Mouse (Mus musculus) midbrain, embryonic 11.5 days (tissue): ENCODE results near the gene Pwp2. TPM values are rescaled to one million over a fixed set of nuclear protein-coding genes. Genes with fewer than 3 reads are reported as not detected.

Source experiments
- ATAC-seq: fragments of 200-750 bp; cut with Nextera tagmentation; 2 replicates; pipeline ENCODE4 v1.8.0; 2017; ENCODE audit warnings: moderate TSS enrichment, moderate library complexity; ENCODE audit not compliant: low FRiP score
- DNase-seq: peaks from one replicate; pipeline ENCODE4 v3.0.0; 2015; ENCODE audit warnings: low spot score; ENCODE audit errors: missing footprints
- H3K27ac ChIP-seq: fragments of 300-500 bp; sonication (generic); 2 replicates; pipeline ENCODE4 v1.5.1; 2014; ENCODE audit warnings: low read depth, low read length
- H3K27me3 ChIP-seq: fragments of 300-500 bp; sonication (generic); 2 replicates; pipeline ENCODE4 v1.6.1; 2014; ENCODE audit warnings: mild to moderate bottlenecking, low read length, moderate library complexity, mixed read lengths; ENCODE audit not compliant: control insufficient read depth, insufficient read depth
- H3K36me3 ChIP-seq: fragments of 300-500 bp; sonication (generic); 2 replicates; pipeline ENCODE4 v1.6.1; 2014; ENCODE audit warnings: mild to moderate bottlenecking, low read length, moderate library complexity, mixed read lengths; ENCODE audit not compliant: control insufficient read depth, insufficient read depth
- H3K4me1 ChIP-seq: fragments of 300-500 bp; sonication (generic); 2 replicates; pipeline ENCODE4 v1.6.1; 2014; ENCODE audit warnings: low read length; ENCODE audit not compliant: control insufficient read depth, insufficient read depth
- H3K4me2 ChIP-seq: fragments of 300-500 bp; sonication (generic); 2 replicates; pipeline ENCODE4 v1.6.1; 2014; ENCODE audit warnings: mild to moderate bottlenecking, moderate library complexity
- H3K4me3 ChIP-seq: fragments of 300-500 bp; sonication (generic); 2 replicates; pipeline ENCODE4 v1.5.1; 2014; ENCODE audit warnings: low read depth, low read length
- H3K9ac ChIP-seq: fragments of 300-500 bp; sonication (generic); 2 replicates; pipeline ENCODE4 v1.6.1; 2014; ENCODE audit warnings: low read length
- H3K9me3 ChIP-seq: fragments of 300-500 bp; sonication (generic); 2 replicates; pipeline ENCODE4 v1.6.1; 2016; ENCODE audit warnings: low read length; ENCODE audit not compliant: control insufficient read depth
- WGBS: fragments of 180-500 bp; shearing (Covaris S2); extraction: QIAGEN DNeasy Blood & Tissue Kit; methylation state at CpG from one replicate; pipeline ENCODE4 v1.1.7; 2014; 5-methylcytosine and 5-hydroxymethylcytosine counted together
- polyA plus RNA-seq: library from polyadenylated mRNA; unstranded; fragments of >200 nt; fragmentation: Nextera tagmentation; extraction: Ambion mirVana; gene quantifications from 2 replicates; pipeline ENCODE4 v1.2.1, GENCODE M21; 2014

Pwp2 gene
- polyA plus RNA-seq, 1 experiment from 2014 or later = 19.0 TPM

DNA sequence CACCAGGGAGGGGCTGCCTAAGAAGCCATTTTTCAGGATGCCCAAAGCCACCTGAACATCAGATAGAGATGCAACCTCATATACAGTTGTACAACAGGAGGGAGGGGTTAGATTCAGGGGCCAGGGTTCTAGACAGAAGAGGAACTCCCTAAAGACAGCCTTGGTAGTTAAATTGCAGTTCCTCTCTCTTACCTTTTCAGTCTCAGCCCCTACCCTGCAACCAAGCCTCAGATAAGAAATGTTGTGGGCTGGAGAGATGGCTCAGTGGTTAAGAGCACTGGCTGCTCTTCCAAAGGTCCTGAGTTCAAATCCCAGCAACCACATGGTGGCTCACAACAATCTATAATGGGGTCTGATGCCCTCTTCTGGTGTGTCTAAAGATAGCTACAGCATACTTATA lies 17.2 kb downstream of the Pwp2 start:
- no peak for ATAC-seq
- Histone ChIP-seq H3K4me1 (peaks cover 6% of the 10 kb centered on the region), H3K4me3 (no peak overlapping the region), H3K27ac (no peak overlapping the region), H3K4me2 (no peak overlapping the region), H3K9me3 (no peaks in the 10 kb centered on the region), H3K36me3 (peaks cover 12% of the 10 kb centered on the region), H3K9ac (no peak overlapping the region), H3K27me3 (no peaks in the 10 kb centered on the region)
- peak; percentile 35 for DNase-seq

DNA sequence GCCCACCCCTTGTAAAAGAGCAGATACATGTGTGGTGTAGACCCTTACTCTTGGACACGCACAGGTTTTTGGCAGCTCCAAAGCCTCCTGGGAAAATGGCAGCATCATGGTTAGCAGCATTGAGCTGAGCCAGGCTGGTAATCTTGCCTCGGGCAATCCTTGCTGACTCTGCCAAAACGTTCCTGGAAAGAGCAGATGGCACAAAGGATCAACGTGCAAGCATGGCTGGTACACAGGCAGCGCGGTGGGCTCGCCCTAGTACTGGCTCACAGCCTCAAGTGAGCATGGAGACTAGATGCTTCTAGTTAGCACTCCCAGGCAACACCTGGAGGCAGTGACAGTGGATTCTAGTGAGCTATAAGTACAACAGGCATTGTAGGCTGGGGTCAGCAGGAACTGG lies 17.6 kb downstream of the Pwp2 start:
- Histone ChIP-seq H3K9me3 (no peaks in the 10 kb centered on the region), H3K4me3 (no peak overlapping the region), H3K4me1 (peaks cover 6% of the 10 kb centered on the region), H3K27ac (no peak overlapping the region), H3K27me3 (no peaks in the 10 kb centered on the region), H3K4me2 (no peak overlapping the region), H3K36me3 (peaks cover 12% of the 10 kb centered on the region), H3K9ac (no peak overlapping the region)
- 88% methylated on average over 7 of the region's 7 CpGs for WGBS
- DNase-seq = no peak
- ATAC-seq = no peak

- H3K27ac ChIP-seq = no peak overlapping the region
- H3K9ac ChIP-seq = no peak overlapping the region
- H3K4me1 ChIP-seq = peaks cover 6% of the 10 kb centered on the region
- no peak for DNase-seq
- H3K9me3 ChIP-seq = no peaks in the 10 kb centered on the region
- no peaks in the 10 kb centered on the region for H3K27me3 ChIP-seq
- H3K4me3 ChIP-seq = no peak overlapping the region
- no peak overlapping the region for H3K4me2 ChIP-seq
- WGBS = 92% methylated on average over 21 of the region's 21 CpGs
- ATAC-seq = no peak
- peaks cover 2% of the 10 kb centered on the region; the same call in 1 of the 2 replicates for H3K36me3 ChIP-seq
Measured at GRCm38 (mm10) chr10:78165256-78166005, 19.5 kb downstream of the Pwp2 start.

DNA sequence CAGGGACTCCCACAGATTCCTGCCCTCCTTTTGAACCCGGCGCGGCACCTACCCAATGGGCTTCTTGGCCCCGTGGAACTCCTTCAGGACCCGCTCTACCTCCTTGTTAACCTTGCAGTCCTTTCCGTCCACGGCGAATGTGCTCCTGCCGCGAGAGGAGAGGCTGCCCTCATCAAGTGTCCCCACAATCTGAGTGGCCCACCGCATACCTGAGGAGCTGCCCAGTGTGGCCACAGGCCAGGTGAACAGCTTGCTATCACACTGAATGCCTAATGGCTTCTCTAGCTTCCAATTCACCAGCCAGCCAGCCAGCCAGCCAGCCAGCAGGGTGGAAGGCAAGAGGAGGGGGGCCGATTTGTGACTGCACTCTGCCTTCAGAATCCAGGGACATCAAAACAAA lies 20.2 kb downstream of the Pwp2 start:
- no peak overlapping the region for H3K4me2 ChIP-seq
- H3K27me3 ChIP-seq = no peaks in the 10 kb centered on the region
- H3K27ac ChIP-seq = no peak overlapping the region
- H3K4me3 ChIP-seq = no peak overlapping the region
- no peak overlapping the region for H3K9ac ChIP-seq
- WGBS = 92% methylated on average over 12 of the region's 12 CpGs
- H3K9me3 ChIP-seq = no peaks in the 10 kb centered on the region
- DNase-seq = no peak
- no peak for ATAC-seq
- peaks cover 4% of the 10 kb centered on the region for H3K4me1 ChIP-seq
- peaks cover 2% of the 10 kb centered on the region; the same call in 1 of the 2 replicates for H3K36me3 ChIP-seq

GRCm38 (mm10) chr10:78163923-78164322 lies 21.0 kb downstream of the Pwp2 start:
- Histone ChIP-seq H3K9ac (no peak overlapping the region), H3K27me3 (no peaks in the 10 kb centered on the region), H3K4me1 (peaks cover 3% of the 10 kb centered on the region), H3K4me2 (no peak overlapping the region), H3K9me3 (no peaks in the 10 kb centered on the region), H3K27ac (no peak overlapping the region), H3K36me3 (peaks cover 2% of the 10 kb centered on the region; the same call in 1 of the 2 replicates), H3K4me3 (no peak overlapping the region)
- peak; percentile 90 for DNase-seq
- WGBS = 34% methylated on average over 4 of the region's 4 CpGs
- ATAC-seq = no peak

DNA sequence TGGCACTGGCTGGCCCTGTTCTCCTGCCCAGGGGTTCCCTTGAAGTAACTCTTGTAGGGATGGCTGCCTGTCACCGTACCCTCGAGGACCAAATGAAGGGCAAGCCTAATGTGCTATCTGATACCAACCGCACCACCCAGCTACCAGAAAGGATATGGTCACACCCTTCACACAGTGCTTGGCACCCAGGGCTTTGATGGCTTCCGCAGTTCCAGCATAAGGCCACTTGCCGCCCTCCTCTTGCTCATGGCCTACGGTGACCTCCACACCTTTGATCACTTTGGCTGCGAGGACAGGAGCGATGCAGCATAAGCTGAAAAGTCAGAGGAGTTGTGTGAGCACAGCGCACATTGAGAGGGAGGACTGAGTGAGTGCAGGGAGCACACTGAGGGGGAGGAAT lies 21.7 kb downstream of the Pwp2 start:
- no peaks in the 10 kb centered on the region for H3K9me3 ChIP-seq
- no peak for ATAC-seq
- no peak overlapping the region for H3K4me2 ChIP-seq
- H3K4me1 ChIP-seq = 0 out of 2 replicates have a peak, but pooled peaks cover 2% of the 10 kb centered on the region
- H3K36me3 ChIP-seq = peaks cover under 1% of the 10 kb centered on the region; the same call in 1 of the 2 replicates
- no peak overlapping the region for H3K4me3 ChIP-seq
- DNase-seq = no peak
- H3K27ac ChIP-seq = no peak overlapping the region
- no peak overlapping the region for H3K9ac ChIP-seq
- H3K27me3 ChIP-seq = no peaks in the 10 kb centered on the region
- 93% methylated on average over 9 of the region's 9 CpGs for WGBS

DNA sequence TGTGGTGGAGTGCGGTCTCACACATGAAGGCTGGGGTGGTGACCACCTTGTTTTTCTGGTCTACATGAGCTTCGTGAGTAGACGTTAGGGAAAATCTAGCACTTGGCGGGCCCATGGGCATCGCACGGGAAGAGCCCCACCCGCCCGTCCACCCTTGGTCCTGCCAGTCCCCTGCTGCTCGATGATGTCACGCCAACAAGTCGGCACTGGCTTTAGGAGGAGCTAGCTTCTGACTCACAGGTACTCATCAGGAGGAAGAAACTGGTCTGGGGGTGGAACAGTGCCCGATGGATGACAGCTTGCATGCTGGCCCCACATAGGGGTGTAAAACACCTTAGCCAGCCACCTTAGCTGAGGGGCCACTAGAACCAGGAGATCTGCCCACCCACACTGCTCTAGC lies 22.3 kb downstream of the Pwp2 start:
- H3K4me2 ChIP-seq = no peak overlapping the region
- no peaks in the 10 kb centered on the region for H3K9me3 ChIP-seq
- H3K4me3 ChIP-seq = no peak overlapping the region
- no peaks in the 10 kb centered on the region for H3K36me3 ChIP-seq
- no peak overlapping the region for H3K27ac ChIP-seq
- 0 out of 2 replicates have a peak, but pooled peaks cover 2% of the 10 kb centered on the region for H3K4me1 ChIP-seq
- H3K9ac ChIP-seq = no peak overlapping the region
- DNase-seq (no peak), ATAC-seq (no peak)
- 96% methylated on average over 12 of the region's 12 CpGs for WGBS
- H3K27me3 ChIP-seq = no peaks in the 10 kb centered on the region

GRCm38 (mm10) chr10:78161096-78161495 lies 23.9 kb downstream of the Pwp2 start:
- H3K27me3 ChIP-seq = no peaks in the 10 kb centered on the region
- H3K9ac ChIP-seq = no peak overlapping the region
- H3K4me1 ChIP-seq = 0 out of 2 replicates have a peak, but pooled peaks cover 2% of the 10 kb centered on the region
- ATAC-seq = no peak
- H3K4me3 ChIP-seq = no peak overlapping the region
- H3K4me2 ChIP-seq = no peak overlapping the region
- H3K27ac ChIP-seq = no peak overlapping the region
- DNase-seq = no peak
- H3K36me3 ChIP-seq = no peaks in the 10 kb centered on the region
- WGBS = 85% methylated on average over 8 of the region's 8 CpGs
- no peaks in the 10 kb centered on the region for H3K9me3 ChIP-seq

DNA sequence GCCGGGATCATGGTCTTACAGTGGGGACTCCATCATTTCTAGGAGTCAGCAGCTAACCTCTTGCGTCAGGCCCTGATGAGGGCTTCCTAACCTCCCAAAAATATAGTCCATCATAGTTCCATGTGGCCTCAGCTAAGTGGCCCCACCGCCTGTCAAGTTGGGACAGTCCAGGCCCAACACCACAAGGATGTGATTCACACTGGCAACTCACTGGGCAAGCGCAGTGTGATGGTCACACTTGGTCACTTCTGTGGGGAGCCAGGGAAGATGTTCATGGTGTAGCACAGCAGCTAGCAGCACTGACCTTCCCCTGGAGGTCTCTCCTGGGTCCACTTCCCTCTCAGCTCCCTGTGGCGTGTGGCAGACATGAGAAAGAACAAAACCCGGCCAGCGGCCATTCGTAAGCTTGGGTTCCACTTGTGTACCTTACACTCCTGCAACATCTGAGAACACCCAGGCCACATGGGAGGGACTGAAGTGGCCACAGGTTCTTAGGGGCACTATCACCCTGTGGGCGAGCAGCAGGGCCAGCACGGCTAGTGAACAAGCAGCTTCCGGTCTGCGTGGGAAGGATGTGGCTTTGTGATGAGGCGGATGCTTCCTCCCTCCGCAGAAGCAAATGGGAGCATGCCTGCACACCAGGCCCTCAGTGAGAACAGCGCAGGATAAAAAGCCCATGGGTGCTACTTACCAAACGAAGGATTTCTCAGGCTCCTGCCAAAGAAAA lies 24.4 kb downstream of the Pwp2 start:
- Histone ChIP-seq H3K27ac (no peak overlapping the region), H3K9me3 (no peaks in the 10 kb centered on the region), H3K9ac (no peak overlapping the region), H3K4me2 (no peak overlapping the region), H3K36me3 (no peaks in the 10 kb centered on the region), H3K27me3 (no peaks in the 10 kb centered on the region), H3K4me1 (0 out of 2 replicates have a peak, but pooled peaks cover 2% of the 10 kb centered on the region), H3K4me3 (no peak overlapping the region)
- no peak for DNase-seq
- 89% methylated on average over 16 of the region's 16 CpGs for WGBS
- ATAC-seq = peak; percentile 19; the same call in 1 of the 2 replicates
